Mouse (Mus musculus) forebrain, embryonic 10.5 days (tissue): Measurements from ENCODE around the gene Atp8a2. TPM values are rescaled to one million over a fixed set of nuclear protein-coding genes. Genes with fewer than 3 reads are reported as not detected.

Experiments used
- DNase-seq: peaks from one replicate; pipeline ENCODE4 v3.0.0-alpha.2; 2017; ENCODE audit warnings: low spot score; ENCODE audit errors: extremely low spot score
- H3K27ac ChIP-seq: fragments of 300-500 bp; sonication (generic); 2 replicates; pipeline ENCODE4 v1.5.1; 2016; ENCODE audit warnings: mild to moderate bottlenecking
- H3K27me3 ChIP-seq: fragments of 300-500 bp; sonication (generic); 2 replicates; pipeline ENCODE4 v1.6.1; 2016; ENCODE audit warnings: mild to moderate bottlenecking; ENCODE audit not compliant: poor library complexity, severe bottlenecking
- H3K36me3 ChIP-seq: fragments of 300-500 bp; sonication (generic); replicated peaks from 2 replicates; pipeline ENCODE4 v1.6.1; 2016; ENCODE audit warnings: mild to moderate bottlenecking, moderate library complexity
- H3K4me1 ChIP-seq: fragments of 300-500 bp; sonication (generic); 2 replicates; pipeline ENCODE4 v1.6.1; 2016
- H3K4me3 ChIP-seq: fragments of 300-500 bp; sonication (generic); 2 replicates; pipeline ENCODE4 v1.5.1; 2016; ENCODE audit warnings: mild to moderate bottlenecking, moderate library complexity
- H3K9me3 ChIP-seq: fragments of 300-500 bp; sonication (generic); 2 replicates; pipeline ENCODE4 v1.6.1; 2016; ENCODE audit warnings: mild to moderate bottlenecking, moderate library complexity
- WGBS: fragments of 180-500 bp; shearing (Covaris S2); methylation state at CpG from one replicate; pipeline ENCODE4 v1.1.7; 2016; 5-methylcytosine and 5-hydroxymethylcytosine counted together
- polyA plus RNA-seq: library from polyadenylated mRNA; unstranded; fragments of >200 nt; fragmentation: Nextera tagmentation; extraction: Ambion mirVana; gene quantifications from 2 replicates; pipeline ENCODE4 v1.2.1, GENCODE M21; 2016

Gene Atp8a2
- polyA plus RNA-seq, 1 experiment from 2014 or later = 2.8 TPM

- WGBS = 86% methylated on average over 6 of the region's 6 CpGs
- Histone ChIP-seq H3K9me3 (no peaks in the 10 kb centered on the region), H3K36me3 (no peaks in the 10 kb centered on the region), H3K4me3 (no peak overlapping the region), H3K27ac (no peak overlapping the region), H3K4me1 (0 out of 2 replicates have a peak, but pooled peaks cover 10% of the 10 kb centered on the region), H3K27me3 (peaks cover 71% of the 10 kb centered on the region)
- no peak for DNase-seq
Measured at GRCm38 (mm10) chr14:59750005-59750404, 447.0 kb downstream of the Atp8a2 start.

GRCm38 (mm10) chr14:59745676-59746075 lies 451.3 kb downstream of the Atp8a2 start:
- 65% methylated on average over 4 of the region's 4 CpGs for WGBS
- H3K9me3 ChIP-seq = 0 out of 2 replicates have a peak, but pooled peaks cover 3% of the 10 kb centered on the region
- DNase-seq = no peak
- H3K27ac ChIP-seq = no peak overlapping the region
- H3K4me3 ChIP-seq = no peak overlapping the region
- H3K36me3 ChIP-seq = no peaks in the 10 kb centered on the region; the same call in 1 of the 2 replicates
- peaks cover 94% of the 10 kb centered on the region for H3K27me3 ChIP-seq
- H3K4me1 ChIP-seq = 0 out of 2 replicates have a peak, but pooled peaks cover 10% of the 10 kb centered on the region

- DNase-seq = no peak
- Histone ChIP-seq H3K4me3 (no peak overlapping the region), H3K27me3 (peaks cover 90% of the 10 kb centered on the region), H3K9me3 (peaks cover 9% of the 10 kb centered on the region; the same call in 1 of the 2 replicates), H3K27ac (no peak overlapping the region), H3K4me1 (peaks cover 33% of the 10 kb centered on the region), H3K36me3 (no peaks in the 10 kb centered on the region; the same call in 1 of the 2 replicates)
- 84% methylated on average over 5 of the region's 5 CpGs for WGBS
Measured at GRCm38 (mm10) chr14:59741752-59742151, 455.2 kb downstream of the Atp8a2 start.

GRCm38 (mm10) chr14:59739446-59739845 lies 457.5 kb downstream of the Atp8a2 start:
- Histone ChIP-seq H3K9me3 (peaks cover 9% of the 10 kb centered on the region; the same call in 1 of the 2 replicates), H3K4me3 (no peak overlapping the region), H3K27me3 (peaks cover 82% of the 10 kb centered on the region), H3K27ac (peak overlapping the region; percentile 74), H3K36me3 (no peaks in the 10 kb centered on the region; the same call in 1 of the 2 replicates), H3K4me1 (peaks cover 53% of the 10 kb centered on the region)
- no peak for DNase-seq
- WGBS = 62% methylated on average over 6 of the region's 6 CpGs

GRCm38 (mm10) chr14:59737734-59738294 lies 459.2 kb downstream of the Atp8a2 start:
- no peak overlapping the region for H3K4me3 ChIP-seq
- WGBS = 41% methylated on average over 8 of the region's 8 CpGs
- H3K4me1 ChIP-seq = peaks cover 59% of the 10 kb centered on the region
- peaks cover 80% of the 10 kb centered on the region for H3K27me3 ChIP-seq
- no peaks in the 10 kb centered on the region; the same call in 1 of the 2 replicates for H3K36me3 ChIP-seq
- peak overlapping the region; percentile 83 for H3K27ac ChIP-seq
- H3K9me3 ChIP-seq = peaks cover 9% of the 10 kb centered on the region; the same call in 1 of the 2 replicates
- DNase-seq = peak; percentile 53

- 6% methylated on average over 9 of the region's 9 CpGs for WGBS
- Histone ChIP-seq H3K4me3 (no peak overlapping the region; the same call in 1 of the 2 replicates), H3K27me3 (peaks cover 80% of the 10 kb centered on the region), H3K9me3 (peaks cover 9% of the 10 kb centered on the region; the same call in 1 of the 2 replicates), H3K4me1 (peaks cover 66% of the 10 kb centered on the region), H3K27ac (peak overlapping the region; percentile 83), H3K36me3 (no peaks in the 10 kb centered on the region; the same call in 1 of the 2 replicates)
- peak; percentile 84 for DNase-seq
Measured at GRCm38 (mm10) chr14:59736861-59737700, 459.9 kb downstream of the Atp8a2 start.

GRCm38 (mm10) chr14:59730043-59730390 lies 467.0 kb downstream of the Atp8a2 start:
- Histone ChIP-seq H3K36me3 (no peaks in the 10 kb centered on the region), H3K27me3 (peaks cover 76% of the 10 kb centered on the region), H3K27ac (peak overlapping the region; percentile 16; the same call in 1 of the 2 replicates), H3K4me1 (peaks cover 33% of the 10 kb centered on the region), H3K4me3 (no peak overlapping the region), H3K9me3 (no peaks in the 10 kb centered on the region)
- DNase-seq = no peak
- WGBS = 61% methylated on average over 3 of the region's 3 CpGs

- Histone ChIP-seq H3K4me1 (peaks cover 28% of the 10 kb centered on the region), H3K27ac (no peak overlapping the region), H3K36me3 (no peaks in the 10 kb centered on the region), H3K27me3 (peaks cover 71% of the 10 kb centered on the region), H3K4me3 (no peak overlapping the region), H3K9me3 (no peaks in the 10 kb centered on the region)
- DNase-seq = no peak
- WGBS = 83% methylated on average over 3 of the region's 3 CpGs
Measured at GRCm38 (mm10) chr14:59729298-59730042, 467.5 kb downstream of the Atp8a2 start.

- WGBS = 91% methylated on average over 4 of the region's 4 CpGs
- Histone ChIP-seq H3K4me1 (peaks cover 14% of the 10 kb centered on the region), H3K36me3 (no peaks in the 10 kb centered on the region), H3K27me3 (peaks cover 68% of the 10 kb centered on the region), H3K9me3 (no peaks in the 10 kb centered on the region), H3K4me3 (no peak overlapping the region), H3K27ac (no peak overlapping the region)
- DNase-seq = no peak
Measured at GRCm38 (mm10) chr14:59727016-59727415, 470.0 kb downstream of the Atp8a2 start.

GRCm38 (mm10) chr14:59723163-59723562 lies 473.8 kb downstream of the Atp8a2 start:
- no peaks in the 10 kb centered on the region for H3K9me3 ChIP-seq
- peaks cover 6% of the 10 kb centered on the region for H3K4me1 ChIP-seq
- peaks cover 30% of the 10 kb centered on the region for H3K27me3 ChIP-seq
- no peak for DNase-seq
- H3K27ac ChIP-seq = no peak overlapping the region
- H3K36me3 ChIP-seq = no peaks in the 10 kb centered on the region
- no peak overlapping the region for H3K4me3 ChIP-seq
- WGBS = 80% methylated on average over 2 of the region's 2 CpGs

- H3K27ac ChIP-seq = no peak overlapping the region
- peaks cover 4% of the 10 kb centered on the region; the same call in 1 of the 2 replicates for H3K4me1 ChIP-seq
- 84% methylated on average over 4 of the region's 4 CpGs for WGBS
- no peaks in the 10 kb centered on the region for H3K9me3 ChIP-seq
- no peaks in the 10 kb centered on the region for H3K36me3 ChIP-seq
- DNase-seq = no peak
- no peak overlapping the region for H3K4me3 ChIP-seq
- peaks cover 25% of the 10 kb centered on the region for H3K27me3 ChIP-seq
Measured at GRCm38 (mm10) chr14:59721957-59722356, 475.0 kb downstream of the Atp8a2 start.

GRCm38 (mm10) chr14:59721356-59721755 lies 475.6 kb downstream of the Atp8a2 start:
- Histone ChIP-seq H3K27me3 (peaks cover 20% of the 10 kb centered on the region), H3K4me1 (peaks cover 4% of the 10 kb centered on the region; the same call in 1 of the 2 replicates), H3K27ac (no peak overlapping the region), H3K36me3 (no peaks in the 10 kb centered on the region), H3K9me3 (no peaks in the 10 kb centered on the region), H3K4me3 (no peak overlapping the region)
- 91% methylated on average over 3 of the region's 3 CpGs for whole genome bisulfite sequencing
- DNase-seq = no peak
